Mouse (Mus musculus): Measurements from ENCODE around the gene Ccdc124.
A peak's percentile ranks its signal among the peaks of the same experiment; 100 is the strongest.

DNA sequence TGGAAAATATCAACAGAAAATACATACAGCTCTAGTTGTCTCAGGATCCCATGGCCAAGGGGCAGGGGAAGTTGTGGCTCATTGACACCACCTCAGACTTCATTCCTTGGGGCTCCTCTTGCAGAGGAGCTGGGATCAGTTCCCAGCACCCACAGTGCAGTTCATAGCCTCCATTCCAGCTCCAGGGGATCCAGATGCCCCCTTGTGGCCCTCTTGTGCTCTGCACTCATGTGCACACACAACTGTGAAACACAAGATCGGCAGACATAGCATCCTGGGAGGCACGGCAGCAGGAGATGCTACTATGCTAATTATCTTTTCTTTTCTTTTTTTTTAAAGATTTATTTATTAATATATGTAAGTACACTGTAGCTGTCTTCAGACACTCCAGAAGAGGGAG is 46.7 kb downstream of the Ccdc124 start:
- peak; percentile 33 for TF ChIP-seq CTCF (IDR thresholded peaks at IDR 0.05; ENCODE audit: low read depth, low read length)
- no peak for TF ChIP-seq POLR2A (IDR thresholded peaks at IDR 0.05; ENCODE audit: extremely low read depth, insufficient read depth, low read length)

Data from liver, adult 2 months (tissue).